Mouse (Mus musculus) ES-CJ7 (cell line): Measurements from ENCODE around the gene Arhgdia.
"Not testable (repeated sequence)": the region's sequence is repeated elsewhere in the genome, so short reads cannot be mapped to it uniquely, and the experiment has no call there.

ENCODE experiments used
- DNase-seq: peaks from one replicate; pipeline ENCODE4 v3.0.0; 2011; ENCODE audit warnings: low read depth, low spot score

The Arhgdia gene

DNA sequence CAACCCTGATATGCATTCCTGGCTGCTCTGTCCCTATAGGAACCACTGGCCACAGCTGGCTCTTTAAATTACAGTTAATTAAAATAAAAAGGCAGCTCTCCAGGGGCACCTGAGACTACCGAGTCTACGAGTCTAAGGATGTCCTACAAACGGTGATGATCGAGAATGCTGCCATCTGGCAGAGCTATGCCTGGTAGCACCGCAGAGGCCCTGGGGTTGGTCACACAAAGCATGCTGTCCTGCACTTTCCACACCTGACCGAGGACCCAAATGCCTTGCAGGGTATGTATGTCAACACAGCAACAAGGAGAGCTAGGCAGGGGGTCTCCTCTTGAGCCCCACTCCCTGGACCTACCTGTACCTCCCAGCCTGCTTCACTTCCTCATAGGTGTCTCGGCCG is 32.6 kb upstream of the Arhgdia start:
- no peak for DNase-seq

DNA sequence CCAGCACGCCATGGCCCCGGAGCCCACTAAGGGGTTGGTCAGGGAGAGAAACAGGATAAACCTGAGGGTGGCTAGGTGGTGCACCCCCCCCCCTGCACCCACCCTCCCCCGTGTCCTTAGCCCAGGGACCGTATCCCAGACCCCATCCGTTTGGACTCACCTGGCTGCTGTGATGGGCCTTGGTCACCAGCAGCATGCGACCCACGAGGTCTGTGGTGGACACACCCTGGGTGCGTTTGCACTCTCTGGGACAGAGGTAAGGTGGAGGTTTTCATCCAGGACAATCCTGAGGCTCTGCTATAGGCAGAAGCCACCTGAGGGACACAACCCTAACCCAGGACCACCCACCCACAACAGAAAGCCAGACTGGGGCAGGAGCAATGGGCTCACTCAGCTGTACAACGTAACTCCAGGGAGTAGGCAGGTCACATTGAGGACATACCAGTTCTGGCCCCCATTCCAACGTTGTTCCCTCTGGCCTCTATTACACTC is 32.1 kb upstream of the Arhgdia start:
- no peak for DNase-seq

- DNase-seq = peak; percentile 59
Observed at GRCm38 (mm10) chr11:120612763-120613162, 31.3 kb upstream of the Arhgdia start.

- DNase-seq = no peak
Observed at GRCm38 (mm10) chr11:120610477-120611046, 29.1 kb upstream of the Arhgdia start.

- peak; percentile 87 for DNase-seq
Observed at GRCm38 (mm10) chr11:120609250-120609649, 27.8 kb upstream of the Arhgdia start.

- no peak for DNase-seq
Observed at GRCm38 (mm10) chr11:120608241-120609034, 27.0 kb upstream of the Arhgdia start, which contains the start of gene Npb. Gene Npb, plus strand, starts transcription at chr11:120608477.

- DNase-seq = no peak
Observed at GRCm38 (mm10) chr11:120606764-120607163, 25.3 kb upstream of the Arhgdia start.

DNA sequence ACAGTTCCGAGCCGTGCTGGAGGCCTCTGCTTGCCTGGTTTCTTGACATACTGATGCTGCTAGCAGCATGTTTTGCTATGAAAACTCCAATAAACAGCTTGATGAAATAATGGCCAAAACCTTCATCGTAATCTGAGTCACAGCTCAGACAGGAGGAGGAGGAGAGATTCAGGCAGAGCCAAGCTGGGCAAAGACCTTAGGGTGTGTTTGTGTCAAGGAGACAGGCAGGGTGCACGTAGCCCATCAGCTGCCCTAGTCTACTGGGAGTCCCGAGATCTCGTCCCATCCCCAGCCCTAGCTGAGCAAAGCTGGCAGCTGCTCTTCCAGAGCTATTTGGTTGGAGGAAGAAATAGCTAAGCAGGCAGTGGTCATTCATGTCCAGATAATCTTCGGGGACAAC is 24.2 kb upstream of the Arhgdia start:
- no peak for DNase-seq

DNA sequence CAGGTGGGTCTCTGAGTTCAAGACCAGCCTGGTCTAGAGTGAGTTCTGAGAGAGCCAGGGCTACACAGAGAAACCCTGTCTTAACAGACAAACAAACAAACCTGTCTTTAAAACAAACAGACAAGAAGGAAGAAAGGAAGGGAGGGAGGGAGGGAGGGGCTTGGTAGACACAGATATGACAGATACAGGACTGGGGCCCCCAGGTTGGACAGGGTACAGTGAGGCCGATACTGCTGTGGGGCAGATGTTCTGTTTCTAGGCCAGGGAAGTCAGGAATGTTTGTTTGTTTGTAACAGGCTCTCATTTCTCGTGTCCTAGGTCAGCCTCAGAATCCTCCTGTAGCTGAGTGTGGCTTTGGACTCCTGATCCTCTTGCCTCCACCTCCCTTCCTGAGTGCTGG is 22.1 kb upstream of the Arhgdia start:
- DNase-seq = no peak

GRCm38 (mm10) chr11:120600716-120601115 is 19.3 kb upstream of the Arhgdia start:
- no peak for DNase-seq

GRCm38 (mm10) chr11:120598990-120599549 is 17.6 kb upstream of the Arhgdia start:
- DNase-seq = no peak

DNA sequence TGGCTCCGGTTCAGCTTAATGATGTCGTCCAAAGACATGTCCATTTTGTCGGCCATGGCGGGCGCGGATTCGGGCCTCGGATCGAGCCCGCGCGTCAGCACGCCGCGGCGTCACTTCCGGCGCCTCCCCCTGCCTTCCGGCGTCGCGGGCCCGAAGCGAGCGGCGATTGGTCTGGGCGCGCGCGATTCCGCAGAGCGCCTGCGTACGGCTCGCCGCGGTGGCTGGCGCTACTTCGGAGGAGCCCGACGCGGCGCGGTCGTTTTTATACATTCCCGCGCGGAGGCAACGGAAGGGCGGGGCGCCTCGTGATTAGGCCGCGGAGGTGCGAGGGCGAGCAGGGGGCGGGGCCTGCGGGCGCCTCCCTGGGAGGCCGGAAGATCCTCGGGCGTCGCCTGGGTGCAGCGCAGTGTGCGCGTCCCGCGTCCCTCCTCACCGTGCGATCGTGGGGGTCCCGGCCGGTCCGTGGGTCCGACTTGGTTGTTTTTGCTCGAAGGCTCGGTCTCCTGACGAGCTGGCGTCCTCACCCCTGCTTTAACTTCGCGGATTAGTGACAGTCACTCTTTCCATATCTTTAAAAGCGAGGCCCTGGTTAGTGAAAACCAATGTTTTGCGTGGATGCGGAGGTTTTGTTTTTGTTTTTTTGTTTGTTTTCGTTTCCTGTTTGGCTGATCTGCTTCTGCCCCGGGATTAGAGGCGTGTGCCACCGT is 17.0 kb upstream of the Arhgdia start, which contains the start of the genes Alyref and Anapc11:
Gene Alyref, minus strand, starts transcription at position 83 of the 707 bp plus-strand sequence.
Gene Anapc11, plus strand, starts transcription at position 139 of the 707 bp plus-strand sequence.
- peak; percentile 95 for DNase-seq

- no peak for DNase-seq
Observed at GRCm38 (mm10) chr11:120597240-120598235, 16.1 kb upstream of the Arhgdia start.

DNA sequence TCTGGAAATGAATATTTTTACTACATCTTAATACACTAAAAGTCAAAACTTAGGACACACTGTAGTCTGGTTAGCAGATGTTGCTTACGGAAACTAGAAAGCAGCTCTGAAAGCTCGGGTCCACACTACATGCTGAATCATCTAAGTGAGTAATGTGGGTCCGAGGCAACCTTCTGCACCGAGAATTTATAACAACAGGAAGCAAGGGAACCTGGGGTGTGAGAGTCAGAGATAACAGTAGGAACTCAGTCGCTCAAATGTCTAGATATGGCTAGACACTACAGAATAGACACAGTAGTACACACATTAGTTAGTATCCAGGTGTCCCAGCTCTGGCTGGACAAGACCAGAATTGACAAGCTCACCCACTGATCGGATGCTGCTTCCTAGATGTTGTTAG is 7.1 kb upstream of the Arhgdia start:
- DNase-seq = no peak

DNA sequence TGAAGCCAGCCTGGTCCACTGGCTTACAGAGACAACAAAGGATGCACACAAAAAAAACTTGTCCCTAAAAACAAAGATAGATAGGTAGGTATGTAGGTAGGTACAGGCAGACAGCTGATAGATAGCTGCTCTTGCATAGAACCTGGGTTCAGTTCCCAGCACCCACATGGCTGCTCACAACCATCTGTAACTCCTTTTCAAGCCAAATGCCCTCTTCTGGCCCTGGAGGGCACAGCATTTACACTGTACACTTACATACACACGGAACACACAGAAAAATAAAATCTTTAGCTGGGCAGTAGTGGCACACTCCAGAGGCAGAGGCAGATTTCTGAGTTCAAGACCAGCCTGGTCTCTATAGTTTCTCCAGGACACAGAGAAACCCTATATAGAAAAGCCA is 2.5 kb upstream of the Arhgdia start:
- DNase-seq = peak; percentile 57

DNA sequence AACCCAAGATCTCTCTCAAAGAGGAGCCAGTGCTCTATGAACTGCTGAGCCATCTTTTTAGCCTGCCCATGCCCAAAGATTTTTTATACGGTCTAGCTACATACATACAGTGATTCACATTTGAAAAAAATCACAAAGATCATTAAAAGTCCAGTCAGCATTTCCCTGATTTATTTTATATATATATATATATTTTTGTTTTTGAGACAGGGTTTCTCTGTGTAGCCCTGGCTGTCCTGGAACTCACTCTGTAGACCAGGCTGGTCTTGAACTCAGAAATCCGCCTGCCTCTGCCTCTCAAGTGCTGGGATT is 1.5 kb upstream of the Arhgdia start:
- not testable (repeated sequence) for DNase-seq

DNA sequence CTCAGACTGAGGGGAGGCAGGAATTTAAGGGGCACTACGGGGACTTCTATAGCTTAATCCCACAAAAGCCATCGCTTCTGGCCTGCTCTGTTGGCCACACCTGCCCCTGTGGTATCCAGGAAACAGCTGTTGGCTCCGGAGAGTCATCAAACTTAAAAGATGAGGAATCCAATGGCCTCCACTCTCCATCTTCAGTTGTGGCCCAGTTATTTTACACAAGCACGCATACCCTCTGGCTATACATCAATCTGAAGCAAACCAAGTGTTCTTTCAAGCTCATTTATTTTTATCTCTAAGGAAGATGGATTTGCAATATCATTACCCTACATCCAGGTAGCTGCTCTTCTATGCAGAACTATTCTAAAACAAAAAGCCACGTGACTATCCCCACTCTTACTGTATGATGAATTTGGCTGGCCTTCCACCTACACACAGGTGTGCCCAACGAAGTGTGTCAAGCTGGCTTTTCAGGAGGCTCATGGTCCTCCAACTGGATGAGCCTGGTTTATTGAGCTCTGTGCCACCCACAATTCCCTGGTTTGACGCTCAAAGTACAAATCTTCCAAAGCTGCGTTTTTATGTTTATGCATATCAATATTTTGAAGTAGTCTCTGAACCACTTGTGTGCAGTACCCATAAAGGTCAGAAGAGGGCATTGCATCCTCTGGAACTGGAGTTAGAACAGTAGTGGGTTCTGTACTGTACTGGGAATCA is 1.0 kb upstream of the Arhgdia start:
- peak; percentile 74 for DNase-seq

- DNase-seq = no peak
Observed at GRCm38 (mm10) chr11:120580871-120581331, 523 bp downstream of the Arhgdia start.

DNA sequence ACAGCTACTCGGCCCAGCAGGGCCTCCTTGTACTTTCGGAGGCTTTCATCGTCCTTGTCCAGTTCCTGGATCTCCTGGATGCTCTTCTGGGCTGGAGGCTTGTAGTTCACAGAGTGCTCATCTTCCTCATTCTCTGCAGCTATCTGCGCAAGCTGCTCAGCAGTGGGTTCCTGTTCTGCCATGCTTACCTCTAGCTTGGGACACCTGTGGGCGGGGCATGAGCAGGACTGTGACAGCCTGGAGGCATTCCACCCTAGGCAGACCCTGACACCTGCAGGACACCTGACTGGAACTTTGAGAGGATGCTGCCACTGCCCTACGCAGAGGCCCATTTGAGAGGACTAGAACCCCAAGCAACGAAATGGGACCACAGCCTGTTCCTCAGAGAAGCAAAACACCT is 1.2 kb downstream of the Arhgdia start:
- no peak for DNase-seq
